Mouse (Mus musculus) gastrocnemius, postnatal 36 days (tissue): ENCODE data around the gene Ube2e3. TPM values are rescaled to one million over a fixed set of nuclear protein-coding genes. Genes with fewer than 3 reads are reported as not detected.

ENCODE experiments used
- DNase-seq, 2 experiments: peaks; one replicate each; pipeline ENCODE4 v3.0.0; 2022
- intact Hi-C: fragments of 180-260 bp; cut with DNase I; formaldehyde crosslinking; loops from one replicate; pipeline ENCODE4 v1.15.1; 2025
- total RNA-seq, 2 experiments: library from RNA; stranded (reverse); gene quantifications; 2 replicates each; pipeline ENCODE4 v1.2.3; 2021

Gene Ube2e3
- total RNA-seq, 2 experiments from 2014 or later, result 23.3 to 26.3 TPM

GRCm38 (mm10) chr2:78873946-78874345 lies 6.0 kb downstream of the Ube2e3 start:
- intact Hi-C loops, result no loop called here
- no peak for DNase-seq

- DNase-seq, result no peak
- intact Hi-C loops, result no loop called here
These were observed 8.1 kb downstream of the Ube2e3 start for GRCm38 (mm10) chr2:78876002-78876401.

- intact Hi-C loops, result no loop called here
- no peak for DNase-seq
These were observed 14.1 kb downstream of the Ube2e3 start for GRCm38 (mm10) chr2:78882068-78882467.

GRCm38 (mm10) chr2:78882743-78883433 lies 15.0 kb downstream of the Ube2e3 start:
- DNase-seq, result no peak
- intact Hi-C loops, result no loop called here

GRCm38 (mm10) chr2:78886446-78886845 lies 18.5 kb downstream of the Ube2e3 start:
- DNase-seq, result no peak
- intact Hi-C loops, result no loop called here

- DNase-seq, result no peak
- intact Hi-C loops, result no loop called here
These were observed 20.3 kb downstream of the Ube2e3 start for GRCm38 (mm10) chr2:78888190-78888589.

- intact Hi-C loops, result no loop called here
- no peak for DNase-seq
These were observed 27.3 kb downstream of the Ube2e3 start for GRCm38 (mm10) chr2:78895216-78895615.

GRCm38 (mm10) chr2:78905916-78906315 lies 38.0 kb downstream of the Ube2e3 start:
- intact Hi-C loops, result no loop called here
- no peak for DNase-seq

- intact Hi-C loops, result no loop called here
- DNase-seq, result no peak
These were observed 43.6 kb downstream of the Ube2e3 start for GRCm38 (mm10) chr2:78911516-78911915.

GRCm38 (mm10) chr2:78914861-78915260 lies 46.9 kb downstream of the Ube2e3 start:
- intact Hi-C loops, result loop anchor here (1.0 kb wide), 1 partner anchor 866 kb away; no protein-coding TSS in a partner anchor
- no peak for DNase-seq

GRCm38 (mm10) chr2:78922980-78923674 lies 55.2 kb downstream of the Ube2e3 start:
- no peak for DNase-seq
- intact Hi-C loops, result no loop called here

GRCm38 (mm10) chr2:78925807-78926206 lies 57.9 kb downstream of the Ube2e3 start:
- intact Hi-C loops, result no loop called here
- no peak for DNase-seq

- intact Hi-C loops, result no loop called here
- no peak for DNase-seq
These were observed 59.7 kb downstream of the Ube2e3 start for GRCm38 (mm10) chr2:78927625-78928024.

GRCm38 (mm10) chr2:78928080-78928479 lies 60.2 kb downstream of the Ube2e3 start:
- intact Hi-C loops, result no loop called here
- DNase-seq, result no peak

- DNase-seq, result no peak
- intact Hi-C loops, result no loop called here
These were observed 63.4 kb downstream of the Ube2e3 start for GRCm38 (mm10) chr2:78931358-78931757.

- DNase-seq, result no peak
- intact Hi-C loops, result no loop called here
These were observed 91.5 kb downstream of the Ube2e3 start for GRCm38 (mm10) chr2:78959451-78959850.

- intact Hi-C loops, result loop anchor here (2.0 to 10.0 kb wide), 2 partner anchors 305 to 545 kb away; no protein-coding TSS in a partner anchor
These were observed 92.4 kb downstream of the Ube2e3 start for GRCm38 (mm10) chr2:78960288-78960687.

GRCm38 (mm10) chr2:78961023-78961422 lies 93.1 kb downstream of the Ube2e3 start:
- DNase-seq, result no peak
- intact Hi-C loops, result loop anchor here (2.0 to 10.0 kb wide), 2 partner anchors 304 to 544 kb away; no protein-coding TSS in a partner anchor

More at GRCm38 (mm10) chr2:78960288-78960687, 92.4 kb downstream of the Ube2e3 start:
- no peak for DNase-seq

GRCm38 (mm10) chr2:78961580-78961979 lies 93.7 kb downstream of the Ube2e3 start:
- no peak for DNase-seq
- intact Hi-C loops, result loop anchor here (2.0 to 10.0 kb wide), 2 partner anchors 303 to 543 kb away; no protein-coding TSS in a partner anchor

GRCm38 (mm10) chr2:78964995-78965394 lies 97.1 kb downstream of the Ube2e3 start:
- intact Hi-C loops, result loop anchor here (10.0 kb wide), 1 partner anchor 540 kb away; no protein-coding TSS in a partner anchor
- no peak for DNase-seq

- DNase-seq, result no peak
- intact Hi-C loops, result loop anchor here (10.0 kb wide), 1 partner anchor 539 kb away; no protein-coding TSS in a partner anchor
These were observed 97.5 kb downstream of the Ube2e3 start for GRCm38 (mm10) chr2:78965396-78965795.

- no peak for DNase-seq
- intact Hi-C loops, result no loop called here
These were observed 102.2 kb downstream of the Ube2e3 start for GRCm38 (mm10) chr2:78970088-78970487.
